Mouse (Mus musculus): Measurements from ENCODE around the gene Pkp2.

DNA sequence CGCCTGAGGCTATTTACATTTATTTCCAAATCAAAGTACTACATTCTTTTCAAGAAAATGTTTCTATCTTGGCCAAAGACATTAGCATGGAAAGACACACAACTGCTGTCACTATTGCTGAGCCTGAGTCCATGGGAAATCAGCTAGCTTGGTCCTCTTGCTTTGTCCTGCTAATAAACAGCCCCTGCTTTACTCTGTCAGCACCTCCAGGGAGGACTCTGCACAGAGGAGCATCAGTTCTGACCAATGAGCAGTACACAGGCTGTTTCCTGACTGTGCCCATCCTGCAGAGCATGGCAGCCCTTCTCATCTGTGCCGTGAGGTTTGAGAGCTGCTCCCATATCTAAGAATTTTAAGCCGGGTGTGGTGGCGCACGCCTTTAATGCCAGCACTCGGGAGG lies 60.6 kb downstream of the Pkp2 start:
- TF ChIP-seq POLR2A (IDR thresholded peaks at IDR 0.05; ENCODE audit: low read depth, low read length), result no peak
- no peak for TF ChIP-seq CTCF (IDR thresholded peaks at IDR 0.05; ENCODE audit: extremely low read depth, insufficient read length, insufficient replicate concordance, low read depth, low read length)

Measured in small intestine, adult 2 months (tissue).